Mouse (Mus musculus) heart, embryonic 11.5 days (tissue): Measurements from ENCODE around the gene Strap. TPM values are rescaled to one million over a fixed set of nuclear protein-coding genes. Genes with fewer than 3 reads are reported as not detected.

ENCODE experiments used
- ATAC-seq: fragments of 200-750 bp; cut with Nextera tagmentation; replicated peaks from 2 replicates; pipeline ENCODE4 v1.8.0; 2017; ENCODE audit warnings: moderate library complexity; ENCODE audit not compliant: insufficient number of reproducible peaks, low FRiP score, low TSS enrichment
- H3K27ac ChIP-seq: fragments of 300-500 bp; sonication (generic); 2 replicates; pipeline ENCODE4 v1.5.1; 2014; ENCODE audit warnings: mild to moderate bottlenecking, low read depth, low read length
- H3K27me3 ChIP-seq: fragments of 300-500 bp; sonication (generic); 2 replicates; pipeline ENCODE4 v1.6.1; 2014; ENCODE audit warnings: mild to moderate bottlenecking, low read length, mixed read lengths; ENCODE audit not compliant: control insufficient read depth, insufficient read depth
- H3K36me3 ChIP-seq: fragments of 300-500 bp; sonication (generic); 2 replicates; pipeline ENCODE4 v1.6.1; 2014; ENCODE audit warnings: mild to moderate bottlenecking, low read length, moderate library complexity, mixed read lengths; ENCODE audit not compliant: control insufficient read depth, insufficient read depth
- H3K4me1 ChIP-seq: fragments of 300-500 bp; sonication (generic); 2 replicates; pipeline ENCODE4 v1.6.1; 2014; ENCODE audit warnings: low read length; ENCODE audit not compliant: control insufficient read depth, insufficient read depth
- H3K4me2 ChIP-seq: fragments of 300-500 bp; sonication (generic); 2 replicates; pipeline ENCODE4 v1.6.1; 2014; ENCODE audit warnings: mild to moderate bottlenecking, moderate library complexity
- H3K4me3 ChIP-seq: fragments of 300-500 bp; sonication (generic); 2 replicates; pipeline ENCODE4 v1.5.1; 2014; ENCODE audit warnings: low read depth, low read length
- H3K9ac ChIP-seq: fragments of 300-500 bp; sonication (generic); 2 replicates; pipeline ENCODE4 v1.6.1; 2014; ENCODE audit warnings: mild to moderate bottlenecking, low read depth, low read length, moderate library complexity
- H3K9me3 ChIP-seq: fragments of 300-500 bp; sonication (generic); replicated peaks from 2 replicates; pipeline ENCODE4 v1.6.1; 2016; ENCODE audit warnings: low read length; ENCODE audit not compliant: control insufficient read depth
- WGBS: fragments of 180-500 bp; shearing (Covaris S2); extraction: QIAGEN DNeasy Blood & Tissue Kit; methylation state at CpG from one replicate; pipeline ENCODE4 v1.1.7; 2014; ENCODE audit not compliant: insufficient replicate concordance; 5-methylcytosine and 5-hydroxymethylcytosine counted together
- polyA plus RNA-seq: library from polyadenylated mRNA; unstranded; fragments of >200 nt; fragmentation: Nextera tagmentation; extraction: Ambion mirVana; gene quantifications from 2 replicates; pipeline ENCODE4 v1.2.1, GENCODE M21; 2014

Strap gene
- polyA plus RNA-seq, 1 experiment from 2014 or later = 148 TPM

- H3K9me3 ChIP-seq = no peaks in the 10 kb centered on the region
- ATAC-seq = peak; percentile 24; the same call in 1 of the 2 replicates
- WGBS = 39% methylated on average over 8 of the region's 8 CpGs
- H3K9ac ChIP-seq = no peak overlapping the region
- H3K4me2 ChIP-seq = no peak overlapping the region
- peaks cover 15% of the 10 kb centered on the region for H3K4me1 ChIP-seq
- no peak overlapping the region for H3K4me3 ChIP-seq
- 0 out of 2 replicates have a peak overlapping the region, but pooled peaks have one; percentile 35 for H3K27ac ChIP-seq
- no peaks in the 10 kb centered on the region for H3K36me3 ChIP-seq
- no peaks in the 10 kb centered on the region for H3K27me3 ChIP-seq
Measured at GRCm38 (mm10) chr6:137759681-137760080, 24.8 kb downstream of the Strap start.

DNA sequence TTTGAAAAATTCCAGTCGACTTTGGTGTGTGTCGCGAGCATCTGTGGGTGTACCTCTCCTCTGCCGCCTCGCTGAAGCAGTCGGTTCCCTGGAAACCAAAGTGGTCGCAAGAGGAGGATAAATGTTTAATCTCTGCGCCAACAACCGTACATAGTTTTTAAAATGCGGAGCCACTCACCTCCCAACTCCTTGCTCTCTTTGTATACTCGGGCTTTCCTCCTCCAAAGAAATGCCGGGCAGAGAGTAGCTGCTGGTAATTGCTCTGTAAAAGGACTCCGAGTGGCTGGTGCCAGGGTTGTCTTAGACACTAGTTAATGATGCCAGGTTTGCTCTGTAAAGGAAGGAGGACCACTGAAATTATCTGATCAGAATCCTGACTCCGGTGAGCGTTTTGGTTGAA, 26.1 kb downstream of the Strap start:
- no peak for ATAC-seq
- Histone ChIP-seq H3K9me3 (no peaks in the 10 kb centered on the region), H3K27me3 (no peaks in the 10 kb centered on the region), H3K4me1 (peaks cover 18% of the 10 kb centered on the region; the same call in 1 of the 2 replicates), H3K36me3 (no peaks in the 10 kb centered on the region), H3K4me2 (no peak overlapping the region), H3K27ac (no peak overlapping the region), H3K4me3 (no peak overlapping the region), H3K9ac (no peak overlapping the region)
- WGBS = 85% methylated on average over 15 of the region's 15 CpGs

DNA sequence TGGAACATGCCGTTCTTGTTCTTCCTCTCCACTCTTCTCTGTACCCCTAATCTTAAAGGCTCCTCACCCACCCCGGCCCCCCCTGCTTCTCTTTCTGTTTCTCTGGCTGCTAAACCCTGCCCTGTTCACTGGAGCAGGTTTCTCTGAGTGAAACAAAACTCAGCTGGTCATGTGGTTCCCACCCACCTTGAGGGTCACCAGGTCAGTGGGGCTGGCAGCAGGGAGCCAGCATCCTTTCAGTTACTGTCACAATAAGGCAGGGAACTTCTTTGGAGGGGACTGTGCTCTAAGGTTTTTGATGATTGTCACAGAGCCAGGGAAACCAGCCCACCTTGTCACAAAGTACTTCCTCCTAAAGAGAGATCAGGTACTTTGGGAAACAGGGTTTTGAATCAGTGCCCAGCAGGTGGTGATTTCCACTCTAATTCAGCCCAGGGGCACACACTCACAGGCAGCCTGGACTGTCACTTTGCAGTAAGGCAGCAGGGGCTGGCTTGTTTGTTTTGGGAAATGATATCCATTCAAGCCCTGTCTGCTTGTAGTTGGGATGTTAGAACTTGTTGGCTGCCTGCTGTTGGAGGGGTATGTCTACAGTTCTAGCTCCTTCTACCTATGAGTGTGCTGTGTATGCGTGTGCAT, 29.8 kb downstream of the Strap start:
- Histone ChIP-seq H3K4me3 (no peak overlapping the region), H3K4me2 (no peak overlapping the region), H3K27ac (no peak overlapping the region), H3K9me3 (no peaks in the 10 kb centered on the region), H3K9ac (no peak overlapping the region), H3K27me3 (no peaks in the 10 kb centered on the region), H3K36me3 (no peaks in the 10 kb centered on the region), H3K4me1 (peaks cover 9% of the 10 kb centered on the region; the same call in 1 of the 2 replicates)
- WGBS = 65% methylated on average over 3 of the region's 3 CpGs
- ATAC-seq = no peak

DNA sequence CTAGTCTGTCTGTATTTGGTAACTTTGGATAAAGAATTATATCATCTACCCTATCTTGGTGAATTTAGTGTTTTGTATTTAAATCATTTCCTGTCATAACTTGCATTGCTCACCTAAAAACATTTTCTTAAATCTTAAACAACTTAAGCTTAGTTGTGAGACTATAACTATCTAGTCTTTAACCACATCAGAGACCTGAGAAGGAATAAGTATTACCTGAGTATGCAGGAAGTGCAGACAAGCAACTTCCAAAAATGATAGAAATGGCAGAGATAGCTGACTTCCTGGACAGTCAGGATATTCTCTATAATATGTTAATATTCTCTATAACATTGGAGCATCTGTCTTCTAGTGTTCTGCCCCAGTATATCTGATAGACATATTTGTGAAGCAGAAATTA, 31.3 kb downstream of the Strap start:
- no peak overlapping the region for H3K4me2 ChIP-seq
- H3K4me1 ChIP-seq = 0 out of 2 replicates have a peak, but pooled peaks cover 6% of the 10 kb centered on the region
- H3K9ac ChIP-seq = no peak overlapping the region
- H3K36me3 ChIP-seq = no peaks in the 10 kb centered on the region
- H3K27ac ChIP-seq = no peak overlapping the region
- H3K4me3 ChIP-seq = no peak overlapping the region
- ATAC-seq = no peak
- no peaks in the 10 kb centered on the region for H3K27me3 ChIP-seq
- no peaks in the 10 kb centered on the region for H3K9me3 ChIP-seq

GRCm38 (mm10) chr6:137771621-137772250, 36.9 kb downstream of the Strap start:
- Histone ChIP-seq H3K4me3 (no peak overlapping the region), H3K27ac (no peak overlapping the region), H3K36me3 (no peaks in the 10 kb centered on the region), H3K4me1 (no peaks in the 10 kb centered on the region), H3K27me3 (no peaks in the 10 kb centered on the region), H3K4me2 (no peak overlapping the region), H3K9me3 (no peaks in the 10 kb centered on the region), H3K9ac (no peak overlapping the region)
- no peak for ATAC-seq
- WGBS = 70% methylated on average over 3 of the region's 3 CpGs

DNA sequence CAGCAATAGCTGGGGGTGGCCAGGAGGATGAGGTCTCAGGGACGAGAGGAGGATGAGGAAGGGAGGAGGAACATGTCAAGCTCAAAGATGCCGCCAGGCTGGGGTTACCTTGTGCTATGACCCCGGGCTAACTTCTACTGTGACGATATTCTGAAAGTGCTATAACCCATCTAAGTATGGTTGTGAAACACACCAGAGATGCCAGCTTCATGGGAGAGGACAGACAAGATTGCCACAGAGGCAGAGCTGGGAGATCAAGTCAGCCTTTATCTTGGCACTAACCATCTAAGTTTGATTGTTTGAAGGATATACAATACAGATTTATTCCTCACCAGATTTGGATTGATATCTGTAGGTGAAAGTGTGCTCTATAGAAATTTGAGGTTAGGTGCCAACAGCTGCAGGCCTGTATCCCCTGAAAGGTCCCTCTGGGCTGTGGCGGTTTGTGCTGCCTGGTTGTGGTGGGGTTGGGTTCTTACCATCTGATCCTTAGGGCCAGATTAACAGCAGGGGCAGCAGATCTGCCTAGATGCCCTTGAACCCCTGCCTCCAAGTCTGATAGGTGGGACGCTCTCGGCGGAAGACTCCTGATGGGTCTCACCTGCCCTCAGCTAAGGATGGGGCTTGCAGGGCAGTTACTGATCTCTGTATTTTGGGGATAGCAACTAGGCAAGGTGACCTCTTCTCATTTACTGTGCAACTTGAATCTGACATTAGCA, 38.2 kb downstream of the Strap start:
- 93% methylated on average over 8 of the region's 8 CpGs for WGBS
- Histone ChIP-seq H3K4me2 (no peak overlapping the region), H3K27ac (no peak overlapping the region), H3K36me3 (no peaks in the 10 kb centered on the region), H3K4me1 (peaks cover 9% of the 10 kb centered on the region), H3K27me3 (no peaks in the 10 kb centered on the region), H3K4me3 (no peak overlapping the region), H3K9me3 (no peaks in the 10 kb centered on the region), H3K9ac (no peak overlapping the region)
- no peak for ATAC-seq

DNA sequence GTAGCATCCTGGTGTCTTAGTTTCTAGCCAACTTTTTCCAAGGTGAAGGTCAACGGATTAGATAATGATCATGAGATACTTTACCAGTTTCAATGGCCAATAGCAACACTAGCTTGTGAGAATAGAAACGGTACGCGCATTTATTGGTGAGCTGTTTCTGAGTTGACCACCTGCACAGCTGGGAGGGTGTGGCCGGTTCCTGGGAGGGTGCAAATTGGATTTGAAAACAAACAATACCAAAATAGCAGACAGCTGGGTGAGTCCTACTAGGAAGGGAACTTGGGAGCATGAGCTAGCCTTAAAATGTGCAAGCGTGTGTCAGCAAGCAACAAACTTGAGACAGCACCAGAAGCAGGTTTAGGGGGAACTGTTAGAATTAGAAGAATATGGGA, 38.8 kb downstream of the Strap start:
- Histone ChIP-seq H3K4me3 (no peak overlapping the region), H3K27me3 (no peaks in the 10 kb centered on the region), H3K9ac (no peak overlapping the region), H3K27ac (no peak overlapping the region), H3K4me1 (peaks cover 9% of the 10 kb centered on the region), H3K4me2 (no peak overlapping the region), H3K36me3 (no peaks in the 10 kb centered on the region), H3K9me3 (no peaks in the 10 kb centered on the region)
- ATAC-seq = no peak
- WGBS = 85% methylated on average over 6 of the region's 6 CpGs

- 90% methylated on average over 13 of the region's 13 CpGs for WGBS
Measured at GRCm38 (mm10) chr6:137774166-137774565, 39.3 kb downstream of the Strap start.

More at GRCm38 (mm10) chr6:137774166-137774565, 39.3 kb downstream of the Strap start:
- Histone ChIP-seq H3K27ac (no peak overlapping the region), H3K4me2 (no peak overlapping the region), H3K4me1 (peaks cover 9% of the 10 kb centered on the region), H3K9me3 (no peaks in the 10 kb centered on the region), H3K36me3 (no peaks in the 10 kb centered on the region), H3K4me3 (no peak overlapping the region), H3K9ac (no peak overlapping the region), H3K27me3 (no peaks in the 10 kb centered on the region)
- no peak for ATAC-seq
